Mouse (Mus musculus) lung, postnatal 0 days (tissue): ENCODE measurements around the gene Chchd6.

Experiments
- CTCF ChIP-seq: IDR thresholded peaks from 2 replicates; pipeline ENCODE4 v1.5.1; 2016; ENCODE audit warnings: antibody characterized with exemption, mild to moderate bottlenecking
- EP300 ChIP-seq: IDR thresholded peaks from 2 replicates; pipeline ENCODE4 v1.6.1; 2016; ENCODE audit warnings: antibody characterized with exemption, mild to moderate bottlenecking, control low read depth

GRCm38 (mm10) chr6:89428661-89429375 lies 166.6 kb downstream of the Chchd6 start:
- TF ChIP-seq CTCF (no peak), EP300 (no peak)
